Mouse (Mus musculus) ES-Bruce4 (cell line): Measurements from ENCODE around the gene Gpr132. TPM values are rescaled to one million over a fixed set of nuclear protein-coding genes. Genes with fewer than 3 reads are reported as not detected.
"Not testable (repeated sequence)": the region's sequence is repeated elsewhere in the genome, so short reads cannot be mapped to it uniquely, and the experiment has no call there.

Experiments
- H3K27ac ChIP-seq: 2 replicates; pipeline ENCODE4 v1.5.1; 2012; ENCODE audit warnings: low read length, inconsistent platforms; ENCODE audit not compliant: insufficient read depth
- H3K27me3 ChIP-seq: 2 replicates; pipeline ENCODE4 v1.6.1; 2012; ENCODE audit warnings: mild to moderate bottlenecking, low read length, inconsistent platforms; ENCODE audit not compliant: control insufficient read depth, poor library complexity, insufficient read depth, severe bottlenecking
- H3K36me3 ChIP-seq: 2 replicates; pipeline ENCODE4 v1.6.1; 2012; ENCODE audit warnings: inconsistent platforms, mild to moderate bottlenecking, low read length, moderate library complexity; ENCODE audit not compliant: control insufficient read depth, poor library complexity, insufficient read depth, severe bottlenecking
- H3K4me1 ChIP-seq: one replicate; pipeline ENCODE4 v1.8.1; 2011; ENCODE audit warnings: low read length; ENCODE audit not compliant: control insufficient read depth, insufficient read depth
- H3K4me3 ChIP-seq: 2 replicates; pipeline ENCODE4 v1.5.1; 2011; ENCODE audit warnings: low read depth, mild to moderate bottlenecking, low read length
- H3K9ac ChIP-seq: 2 replicates; pipeline ENCODE4 v1.6.1; 2012; ENCODE audit warnings: low read depth, mild to moderate bottlenecking, inconsistent platforms; ENCODE audit not compliant: poor library complexity, severe bottlenecking
- H3K9me3 ChIP-seq: replicated peaks from 2 replicates; pipeline ENCODE4 v1.6.1; 2012; ENCODE audit warnings: mild to moderate bottlenecking, low read length, inconsistent platforms; ENCODE audit not compliant: control insufficient read depth, poor library complexity, insufficient read depth, severe bottlenecking
- CTCF ChIP-seq: IDR thresholded peaks from one replicate; pipeline ENCODE4 v1.8.1; 2011; ENCODE audit warnings: low read depth, low read length
- EP300 ChIP-seq: IDR thresholded peaks from 2 replicates; pipeline ENCODE4 v1.6.1; 2011; ENCODE audit warnings: low read depth, low read length; ENCODE audit not compliant: insufficient read depth
- POLR2A ChIP-seq: IDR thresholded peaks from one replicate; pipeline ENCODE4 v1.8.1; 2011; ENCODE audit warnings: low read length; ENCODE audit not compliant: insufficient read depth
- polyA plus RNA-seq: library from polyadenylated mRNA; stranded (reverse); fragments of >200 nt; gene quantifications from 2 replicates; pipeline ENCODE4 v1.2.4, GENCODE M21; 2011; ENCODE audit warnings: low read depth; ENCODE audit not compliant: missing spikeins, insufficient read depth, insufficient read length

Gpr132 gene
- polyA plus RNA-seq, 1 experiment, result 0.64 TPM

- Histone ChIP-seq H3K4me1 (peaks cover 5% of the 10 kb centered on the region), H3K27me3 (no peaks in the 10 kb centered on the region), H3K9ac (no peak overlapping the region), H3K27ac (no peak overlapping the region), H3K4me3 (no peak overlapping the region), H3K9me3 (no peaks in the 10 kb centered on the region), H3K36me3 (peaks cover 52% of the 10 kb centered on the region)
- no peak for TF ChIP-seq EP300
- TF ChIP-seq POLR2A, result no peak
- no peak for TF ChIP-seq CTCF
Measured at GRCm38 (mm10) chr12:112821974-112822373, 46.1 kb downstream of the Gpr132 start.

GRCm38 (mm10) chr12:112821216-112821615 is 46.8 kb downstream of the Gpr132 start:
- Histone ChIP-seq H3K36me3 (peaks cover 46% of the 10 kb centered on the region), H3K4me1 (peaks cover 5% of the 10 kb centered on the region), H3K9me3 (no peaks in the 10 kb centered on the region), H3K27ac (no peak overlapping the region), H3K27me3 (no peaks in the 10 kb centered on the region), H3K4me3 (no peak overlapping the region), H3K9ac (no peak overlapping the region)
- no peak for TF ChIP-seq CTCF
- no peak for TF ChIP-seq EP300
- no peak for TF ChIP-seq POLR2A

GRCm38 (mm10) chr12:112820401-112820999 is 47.5 kb downstream of the Gpr132 start:
- no peaks in the 10 kb centered on the region for H3K9me3 ChIP-seq
- H3K27me3 ChIP-seq, result no peaks in the 10 kb centered on the region
- no peak overlapping the region for H3K27ac ChIP-seq
- H3K36me3 ChIP-seq, result peaks cover 39% of the 10 kb centered on the region
- TF ChIP-seq EP300 (peak; percentile 49; the same call in 1 of the 2 replicates), CTCF (no peak)
- no peak overlapping the region for H3K9ac ChIP-seq
- H3K4me3 ChIP-seq, result no peak overlapping the region
- H3K4me1 ChIP-seq, result peaks cover 5% of the 10 kb centered on the region

- peaks cover 5% of the 10 kb centered on the region for H3K4me1 ChIP-seq
- H3K27me3 ChIP-seq, result no peaks in the 10 kb centered on the region
- H3K9ac ChIP-seq, result no peak overlapping the region
- no peak overlapping the region for H3K27ac ChIP-seq
- no peak overlapping the region for H3K4me3 ChIP-seq
- peaks cover 34% of the 10 kb centered on the region for H3K36me3 ChIP-seq
- TF ChIP-seq CTCF (no peak), EP300 (no peak), POLR2A (no peak)
- H3K9me3 ChIP-seq, result no peaks in the 10 kb centered on the region
Measured at GRCm38 (mm10) chr12:112819057-112819662, 48.9 kb downstream of the Gpr132 start.

GRCm38 (mm10) chr12:112816866-112817265 is 51.2 kb downstream of the Gpr132 start:
- not testable (repeated sequence) for H3K27me3 ChIP-seq, H3K9me3 ChIP-seq, H3K4me1 ChIP-seq, H3K9ac ChIP-seq, H3K27ac ChIP-seq, H3K4me3 ChIP-seq
- H3K36me3 ChIP-seq, result peaks cover 26% of the 10 kb centered on the region

- peaks cover 22% of the 10 kb centered on the region for H3K36me3 ChIP-seq
- H3K27me3 ChIP-seq, result no peaks in the 10 kb centered on the region
- no peak for TF ChIP-seq POLR2A
- peak; percentile 70 for TF ChIP-seq CTCF
- peaks cover 3% of the 10 kb centered on the region for H3K4me1 ChIP-seq
- no peaks in the 10 kb centered on the region for H3K9me3 ChIP-seq
- H3K27ac ChIP-seq, result no peak overlapping the region
- H3K9ac ChIP-seq, result no peak overlapping the region
- no peak overlapping the region for H3K4me3 ChIP-seq
Measured at GRCm38 (mm10) chr12:112816294-112816693, 51.7 kb downstream of the Gpr132 start.
